Mouse (Mus musculus) lung, postnatal 0 days (tissue): ENCODE data around the gene Tmem56.

Source experiments
- CTCF ChIP-seq: IDR thresholded peaks from 2 replicates; pipeline ENCODE4 v1.5.1; 2016; ENCODE audit warnings: antibody characterized with exemption, mild to moderate bottlenecking
- EP300 ChIP-seq: IDR thresholded peaks from 2 replicates; pipeline ENCODE4 v1.6.1; 2016; ENCODE audit warnings: antibody characterized with exemption, mild to moderate bottlenecking, control low read depth

DNA sequence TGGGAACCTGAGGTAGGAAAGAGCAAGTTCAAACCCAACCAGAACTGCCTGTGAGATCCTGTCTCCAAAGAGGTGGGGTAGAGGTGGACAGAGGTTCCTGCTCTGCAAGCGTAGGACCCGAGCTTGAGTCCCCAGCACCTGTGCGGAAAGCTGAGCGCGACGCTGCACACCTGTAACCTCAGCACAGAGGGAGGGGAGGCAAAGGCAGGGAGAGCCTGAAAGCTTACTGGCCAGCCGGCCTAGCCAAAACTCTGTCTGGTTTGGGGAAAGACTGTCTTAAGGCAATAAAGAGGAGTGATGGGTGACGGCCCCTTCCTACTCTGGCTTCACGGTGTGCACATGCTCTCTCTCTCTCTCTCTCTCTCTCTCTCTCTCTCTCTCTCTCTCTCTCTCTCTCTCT, 30.1 kb upstream of the Tmem56 start:
- TF ChIP-seq CTCF (no peak), EP300 (no peak)
